Mouse (Mus musculus) lung, postnatal 0 days (tissue): ENCODE data around the gene Stag1. TPM values are rescaled to one million over a fixed set of nuclear protein-coding genes. Genes with fewer than 3 reads are reported as not detected.

Experiments used
- ATAC-seq: fragments of 200-750 bp; cut with Nextera tagmentation; 2 replicates; pipeline ENCODE4 v1.8.0; 2017; ENCODE audit warnings: moderate library complexity
- DNase-seq: peaks from one replicate; pipeline ENCODE4 v3.0.0-alpha.2; 2016; ENCODE audit warnings: low spot score
- H3K27ac ChIP-seq: fragments of 300-500 bp; sonication (generic); 2 replicates; pipeline ENCODE4 v1.5.1; 2014; ENCODE audit warnings: antibody characterized with exemption, mild to moderate bottlenecking, low read length, mixed read lengths
- H3K27me3 ChIP-seq: fragments of 300-500 bp; sonication (generic); replicated peaks from 2 replicates; pipeline ENCODE4 v1.6.1; 2014; ENCODE audit warnings: low read length, mixed read lengths; ENCODE audit not compliant: insufficient read depth
- H3K36me3 ChIP-seq: fragments of 300-500 bp; sonication (generic); 2 replicates; pipeline ENCODE4 v1.6.1; 2014; ENCODE audit warnings: low read length, mixed read lengths; ENCODE audit not compliant: insufficient read depth
- H3K4me1 ChIP-seq: fragments of 300-500 bp; sonication (generic); 2 replicates; pipeline ENCODE4 v1.6.1; 2014; ENCODE audit warnings: antibody characterized with exemption, low read depth, low read length, mixed read lengths; ENCODE audit not compliant: insufficient read depth
- H3K4me2 ChIP-seq: fragments of 300-500 bp; sonication (generic); replicated peaks from 2 replicates; pipeline ENCODE4 v1.6.1; 2014; ENCODE audit warnings: low read depth, mild to moderate bottlenecking, low read length, moderate library complexity, mixed read lengths
- H3K4me3 ChIP-seq: fragments of 300-500 bp; sonication (generic); 2 replicates; pipeline ENCODE4 v1.5.1; 2014; ENCODE audit warnings: low read depth, low read length
- H3K9ac ChIP-seq: fragments of 300-500 bp; sonication (generic); replicated peaks from 2 replicates; pipeline ENCODE4 v1.6.1; 2014; ENCODE audit warnings: low read depth, mild to moderate bottlenecking
- H3K9me3 ChIP-seq: fragments of 300-500 bp; sonication (generic); 2 replicates; pipeline ENCODE4 v1.6.1; 2016; ENCODE audit warnings: low read length, mixed read lengths
- CTCF ChIP-seq: IDR thresholded peaks from 2 replicates; pipeline ENCODE4 v1.5.1; 2016; ENCODE audit warnings: antibody characterized with exemption, mild to moderate bottlenecking
- EP300 ChIP-seq: IDR thresholded peaks from 2 replicates; pipeline ENCODE4 v1.6.1; 2016; ENCODE audit warnings: antibody characterized with exemption, mild to moderate bottlenecking, control low read depth
- WGBS: fragments of 180-500 bp; shearing (Covaris S2); extraction: QIAGEN DNeasy Blood & Tissue Kit; methylation state at CpG from one replicate; pipeline ENCODE4 v1.1.7; 2014; 5-methylcytosine and 5-hydroxymethylcytosine counted together
- polyA plus RNA-seq: library from polyadenylated mRNA; unstranded; fragments of >200 nt; fragmentation: Nextera tagmentation; extraction: Ambion mirVana; gene quantifications from 2 replicates; pipeline ENCODE4 v1.2.1, GENCODE M21; 2015

Stag1 gene
- polyA plus RNA-seq, 1 experiment from 2014 or later, result 38.1 TPM

DNA sequence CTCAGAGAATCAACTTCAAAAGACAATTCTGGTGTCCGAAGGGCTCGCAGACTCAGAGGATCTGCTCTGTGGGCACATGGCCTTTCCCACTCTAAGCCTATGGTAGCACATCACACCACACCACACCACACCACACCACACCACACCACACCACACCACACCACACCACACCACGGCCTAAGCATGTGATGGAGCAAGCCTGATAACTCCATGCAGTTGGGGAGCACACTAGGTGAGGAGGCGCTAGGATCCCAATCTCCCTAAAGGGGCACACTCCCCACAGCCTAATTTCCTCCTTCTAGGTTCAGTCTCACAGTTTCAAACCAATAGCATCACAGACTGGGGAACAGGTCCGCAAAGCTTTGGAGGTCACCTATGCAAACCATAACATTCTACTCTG, 381.1 kb downstream of the Stag1 start:
- Histone ChIP-seq H3K9ac (no peak overlapping the region), H3K4me3 (no peak overlapping the region), H3K27ac (no peak overlapping the region), H3K4me1 (no peaks in the 10 kb centered on the region), H3K9me3 (no peaks in the 10 kb centered on the region), H3K27me3 (no peaks in the 10 kb centered on the region), H3K36me3 (no peaks in the 10 kb centered on the region), H3K4me2 (no peak overlapping the region)
- ATAC-seq (no peak), DNase-seq (no peak)
- WGBS, result 90% methylated on average over 5 of the region's 5 CpGs
- TF ChIP-seq CTCF (no peak), EP300 (no peak)

- Histone ChIP-seq H3K4me1 (no peaks in the 10 kb centered on the region), H3K4me3 (no peak overlapping the region), H3K4me2 (no peak overlapping the region), H3K27ac (no peak overlapping the region), H3K27me3 (no peaks in the 10 kb centered on the region), H3K9me3 (no peaks in the 10 kb centered on the region), H3K9ac (no peak overlapping the region), H3K36me3 (no peaks in the 10 kb centered on the region)
- DNase-seq (peak; percentile 8), ATAC-seq (peak; percentile 56)
- no peak for TF ChIP-seq EP300
- TF ChIP-seq CTCF, result no peak
- 52% methylated on average over 5 of the region's 5 CpGs for WGBS
Observed at GRCm38 (mm10) chr9:100979260-100979659, 381.7 kb downstream of the Stag1 start.

DNA sequence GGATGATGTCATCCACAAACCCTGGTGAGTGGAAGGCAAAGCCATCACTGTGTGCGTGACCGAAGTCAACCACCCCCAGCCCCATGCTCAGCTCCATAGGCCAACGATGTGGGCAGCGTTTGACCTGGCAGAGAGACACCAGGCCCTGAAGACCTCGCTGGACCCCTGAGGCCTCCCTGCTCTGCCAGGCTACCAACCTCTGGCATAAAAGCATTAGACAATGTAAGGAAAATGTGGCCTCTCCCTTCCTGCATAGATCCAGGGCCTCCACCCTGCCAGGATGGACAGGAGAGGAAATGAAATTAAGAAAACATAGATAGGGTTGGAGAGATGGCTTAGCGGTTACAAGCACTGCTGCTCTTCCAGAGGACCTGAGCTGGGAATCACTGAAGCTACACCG, 385.2 kb downstream of the Stag1 start:
- ATAC-seq, result peak; percentile 70
- no peaks in the 10 kb centered on the region for H3K9me3 ChIP-seq
- 82% methylated on average over 7 of the region's 7 CpGs for WGBS
- no peaks in the 10 kb centered on the region for H3K4me1 ChIP-seq
- H3K4me3 ChIP-seq, result no peak overlapping the region
- no peaks in the 10 kb centered on the region for H3K27me3 ChIP-seq
- H3K9ac ChIP-seq, result no peak overlapping the region
- DNase-seq, result peak; percentile 41
- no peak overlapping the region for H3K4me2 ChIP-seq
- H3K27ac ChIP-seq, result peak overlapping the region; percentile 20; the same call in 1 of the 2 replicates
- TF ChIP-seq CTCF (no peak), EP300 (peak; percentile 34; the same call in 1 of the 2 replicates)
- no peaks in the 10 kb centered on the region for H3K36me3 ChIP-seq

DNA sequence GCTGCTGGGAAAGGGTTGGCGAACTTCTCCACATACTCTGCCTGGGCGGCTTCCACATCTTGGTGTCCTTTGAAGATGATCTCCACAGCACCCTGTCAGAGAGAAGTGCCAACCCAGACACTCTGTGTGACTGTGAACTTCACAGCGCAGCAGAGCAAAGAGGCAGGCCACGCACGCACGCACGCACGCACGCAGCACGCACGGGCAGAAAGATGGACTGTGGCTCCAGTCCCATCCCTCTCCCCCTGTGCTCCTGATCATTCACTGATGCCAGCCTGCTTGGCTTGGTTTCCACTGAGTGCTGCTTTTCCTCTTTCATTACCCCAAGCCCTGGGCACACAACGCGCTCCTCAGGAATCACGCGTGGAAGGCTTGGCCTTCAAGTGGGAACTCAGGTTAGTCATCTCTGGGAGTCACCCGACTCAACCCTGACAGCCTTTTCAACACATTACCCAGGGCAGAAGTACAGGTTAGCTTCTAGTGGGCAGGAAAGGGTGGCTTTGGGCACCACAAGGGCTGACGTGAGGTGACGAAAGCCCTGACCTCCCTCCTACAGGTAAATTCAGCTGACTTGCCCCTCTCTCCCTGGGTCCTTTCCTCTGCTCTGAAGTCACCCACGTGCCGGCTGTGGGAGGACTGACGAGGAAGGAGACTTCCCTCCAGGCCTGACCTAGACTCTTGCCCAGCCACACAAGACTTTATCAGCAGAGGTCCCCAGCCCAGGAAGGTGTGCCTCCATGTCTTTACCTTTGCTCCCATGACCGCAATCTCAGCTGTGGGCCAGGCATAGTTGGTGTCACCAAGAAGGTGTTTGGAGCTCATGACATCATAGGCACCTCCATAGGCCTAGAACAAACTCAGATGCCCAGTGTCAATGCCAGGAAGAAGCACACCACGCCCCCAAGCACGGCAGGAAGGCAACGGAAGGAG, 387.0 kb downstream of the Stag1 start:
- Histone ChIP-seq H3K27me3 (no peaks in the 10 kb centered on the region), H3K9me3 (no peaks in the 10 kb centered on the region), H3K9ac (no peak overlapping the region), H3K4me2 (no peak overlapping the region), H3K4me3 (no peak overlapping the region), H3K36me3 (no peaks in the 10 kb centered on the region), H3K27ac (no peak overlapping the region), H3K4me1 (no peaks in the 10 kb centered on the region)
- DNase-seq (no peak), ATAC-seq (no peak)
- 94% methylated on average over 25 of the region's 25 CpGs for WGBS
- TF ChIP-seq CTCF (no peak), EP300 (no peak)

GRCm38 (mm10) chr9:100987006-100987405, 389.4 kb downstream of the Stag1 start:
- DNase-seq (no peak), ATAC-seq (no peak)
- 96% methylated on average over 5 of the region's 5 CpGs for WGBS
- H3K9ac ChIP-seq, result no peak overlapping the region
- H3K9me3 ChIP-seq, result no peaks in the 10 kb centered on the region
- no peak overlapping the region for H3K27ac ChIP-seq
- H3K36me3 ChIP-seq, result no peaks in the 10 kb centered on the region
- H3K4me3 ChIP-seq, result no peak overlapping the region
- no peaks in the 10 kb centered on the region for H3K4me1 ChIP-seq
- TF ChIP-seq CTCF, result no peak
- no peak for TF ChIP-seq EP300
- no peaks in the 10 kb centered on the region for H3K27me3 ChIP-seq
- no peak overlapping the region for H3K4me2 ChIP-seq

DNA sequence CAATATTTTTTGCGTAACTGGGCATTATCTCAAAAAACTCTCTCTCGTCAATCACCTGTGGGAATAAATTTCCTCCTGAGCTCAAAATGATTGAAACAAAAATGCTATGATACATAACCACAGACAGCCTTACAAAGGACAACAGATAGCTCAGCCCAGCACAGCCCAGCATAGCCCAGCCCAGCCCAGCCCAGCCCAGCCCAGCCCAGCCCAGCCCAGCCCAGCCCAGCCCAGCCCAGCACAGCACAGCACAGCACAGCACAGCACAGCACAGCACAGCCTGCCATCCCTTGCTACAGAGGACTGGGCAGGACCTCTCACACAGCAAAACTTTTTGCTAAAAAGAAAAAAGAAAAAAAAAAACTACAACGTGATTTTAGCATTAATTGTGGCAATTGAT, 390.3 kb downstream of the Stag1 start:
- TF ChIP-seq CTCF (no peak), EP300 (no peak)
- Histone ChIP-seq H3K4me1 (no peaks in the 10 kb centered on the region), H3K9ac (no peak overlapping the region), H3K4me2 (no peak overlapping the region), H3K36me3 (no peaks in the 10 kb centered on the region), H3K9me3 (no peaks in the 10 kb centered on the region), H3K27me3 (no peaks in the 10 kb centered on the region), H3K4me3 (no peak overlapping the region), H3K27ac (no peak overlapping the region)
- 94% methylated on average over 3 of the region's 3 CpGs for WGBS
- ATAC-seq, result no peak
- DNase-seq, result no peak
